Mouse (Mus musculus) thymus, postnatal 14 days (tissue): ENCODE data around the gene Bicc1.

ENCODE experiments used
- DNase-seq: peaks from one replicate; pipeline ENCODE4 v3.0.0; 2021

Bicc1 gene

DNA sequence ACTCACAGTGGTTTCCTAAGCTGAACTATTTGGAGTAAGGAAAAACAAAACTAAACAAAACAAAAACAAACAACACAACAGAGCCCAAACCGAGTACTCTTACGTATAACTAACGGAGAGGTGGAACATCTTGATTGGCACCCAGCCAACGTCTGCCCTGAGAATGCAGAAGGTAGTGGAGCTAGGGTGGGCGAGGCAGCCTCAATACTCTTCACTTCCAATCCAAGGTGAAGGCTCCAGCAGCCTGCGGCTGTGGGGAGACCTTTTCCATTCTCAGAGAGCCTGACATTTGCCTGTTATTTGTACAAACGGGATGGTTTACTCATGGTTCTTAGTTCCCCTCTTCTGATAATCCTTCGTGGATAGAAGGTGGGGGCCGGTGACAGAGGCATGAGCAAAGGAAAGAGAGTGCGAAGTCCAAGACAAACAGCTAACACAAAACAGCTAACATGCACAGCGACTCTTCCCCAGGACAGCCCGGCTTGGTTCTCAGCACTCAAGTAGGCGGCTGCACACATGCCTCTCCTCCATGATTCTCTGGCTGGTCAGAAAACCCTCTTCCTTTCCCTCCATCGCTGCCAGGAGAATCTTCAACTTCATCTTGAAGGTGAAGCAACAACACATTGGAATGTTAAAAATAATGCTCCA is 39.3 kb downstream of the Bicc1 start:
- no peak for DNase-seq

DNA sequence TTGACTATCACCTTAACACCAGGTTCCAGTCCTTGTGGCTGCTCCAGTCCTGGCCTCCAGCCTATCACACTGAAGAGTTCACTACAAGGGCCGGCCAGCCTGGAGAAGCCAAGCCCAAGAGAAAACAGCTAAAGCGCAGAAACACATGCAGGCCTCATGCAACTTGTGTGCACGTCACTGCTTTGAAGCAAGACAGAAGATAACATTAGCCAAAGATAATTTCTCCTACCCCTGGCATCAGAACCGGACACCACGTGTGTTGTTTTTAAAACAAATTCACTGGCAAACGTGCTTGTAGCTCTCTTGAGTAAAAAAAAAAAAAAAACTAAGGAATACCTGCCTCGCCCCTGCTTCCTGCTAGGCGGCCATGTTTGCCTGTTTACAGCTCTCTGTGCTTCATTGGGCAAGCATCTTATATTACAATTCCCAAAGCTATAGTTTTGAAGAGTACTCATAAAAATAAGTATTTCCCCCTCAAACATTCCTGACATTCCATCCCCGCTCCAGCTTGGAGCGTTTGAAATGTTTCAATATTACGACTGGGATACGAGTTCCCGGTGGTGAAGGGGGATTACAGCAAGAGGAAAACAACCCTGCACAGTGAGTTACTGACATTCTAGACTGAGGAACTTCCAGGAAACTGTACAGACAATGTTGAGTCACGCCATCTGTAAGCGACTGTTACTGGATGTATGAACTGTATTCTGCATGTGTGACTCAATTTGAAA is 40.2 kb downstream of the Bicc1 start:
- no peak for DNase-seq

GRCm38 (mm10) chr10:71117766-71118165 is 41.7 kb downstream of the Bicc1 start:
- DNase-seq: no peak

DNA sequence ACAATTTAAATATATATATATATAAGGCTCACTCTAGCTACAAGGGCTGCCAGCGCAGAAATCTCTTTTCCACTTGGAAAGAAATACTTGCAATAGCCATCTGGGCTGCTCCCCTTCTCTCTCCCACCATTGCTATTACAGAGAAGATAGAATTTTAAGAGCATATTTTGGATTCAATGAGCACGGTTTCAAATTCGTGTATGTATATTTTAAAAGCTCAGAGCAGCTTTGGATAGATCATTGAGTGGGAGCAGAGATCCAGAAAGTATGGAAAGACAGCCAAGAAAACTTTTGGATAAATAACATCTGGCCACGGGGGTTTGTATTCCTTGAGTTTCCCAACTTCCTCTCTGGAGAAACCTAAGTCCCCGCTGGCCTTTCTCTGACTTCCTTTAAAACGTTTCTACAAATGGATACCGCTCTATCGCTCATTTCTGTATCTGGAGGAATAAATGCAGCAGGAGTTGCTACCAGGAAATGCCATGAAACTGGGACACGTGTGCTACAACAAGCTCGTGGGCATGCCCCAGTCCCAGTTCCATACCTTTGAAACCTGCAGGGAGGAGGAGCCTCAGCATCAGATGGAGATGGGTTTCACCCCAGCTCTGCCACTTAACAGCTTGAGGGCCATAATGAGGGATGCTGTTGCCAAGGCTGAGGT is 45.1 kb downstream of the Bicc1 start:
- no peak for DNase-seq

DNA sequence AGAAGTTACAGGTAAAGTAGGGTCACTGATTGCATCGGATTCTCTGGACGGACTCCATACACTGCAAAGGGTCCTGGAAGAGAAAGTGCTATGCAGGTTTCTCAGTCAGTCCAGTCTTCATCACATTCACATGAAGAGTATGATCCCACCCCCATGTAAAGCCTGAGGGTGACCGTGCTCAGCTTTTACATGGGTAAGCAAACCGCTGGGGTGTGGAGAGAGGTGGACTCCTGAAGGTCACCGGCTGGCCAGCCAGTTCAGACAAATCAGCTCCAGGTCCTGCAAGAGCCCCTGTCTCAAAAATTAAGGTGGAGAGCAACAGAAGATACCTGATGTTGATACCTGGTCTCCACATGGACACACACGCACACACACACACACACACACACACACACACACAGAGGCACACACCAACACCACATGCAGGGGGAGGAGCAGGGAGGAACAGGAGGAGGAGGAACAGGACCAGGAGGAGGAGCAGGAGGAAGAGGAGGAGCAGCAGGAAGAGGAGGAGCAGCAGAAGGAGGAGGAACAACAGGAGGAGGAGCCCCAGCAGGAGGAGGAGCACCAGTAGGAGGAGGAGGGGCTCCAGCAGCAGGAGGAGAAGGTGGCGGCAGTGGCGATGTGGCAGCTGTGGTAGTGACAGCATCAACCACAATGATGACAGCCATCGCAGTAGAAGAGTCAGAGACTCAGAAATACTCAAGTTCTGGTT is 52.9 kb downstream of the Bicc1 start:
- no peak for DNase-seq

DNA sequence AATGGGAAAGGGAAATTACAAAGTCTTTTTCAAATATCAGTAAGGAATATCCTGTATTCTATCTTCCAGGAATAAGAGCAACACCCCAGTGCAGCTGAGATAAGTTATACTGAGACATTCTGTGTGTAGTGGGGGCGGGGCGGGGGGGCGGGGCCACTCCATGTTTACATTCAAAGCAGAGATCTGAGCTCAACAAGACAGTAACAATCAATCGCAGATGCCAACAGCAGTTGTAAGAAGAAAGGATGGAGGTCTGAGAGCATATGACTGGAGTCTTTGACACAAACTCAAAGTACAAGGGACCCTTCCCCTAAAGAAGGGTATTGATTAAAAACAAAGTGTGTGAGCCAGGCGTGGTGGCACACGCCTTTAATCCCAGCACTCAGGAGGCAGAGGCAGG is 54.7 kb downstream of the Bicc1 start:
- DNase-seq: no peak

DNA sequence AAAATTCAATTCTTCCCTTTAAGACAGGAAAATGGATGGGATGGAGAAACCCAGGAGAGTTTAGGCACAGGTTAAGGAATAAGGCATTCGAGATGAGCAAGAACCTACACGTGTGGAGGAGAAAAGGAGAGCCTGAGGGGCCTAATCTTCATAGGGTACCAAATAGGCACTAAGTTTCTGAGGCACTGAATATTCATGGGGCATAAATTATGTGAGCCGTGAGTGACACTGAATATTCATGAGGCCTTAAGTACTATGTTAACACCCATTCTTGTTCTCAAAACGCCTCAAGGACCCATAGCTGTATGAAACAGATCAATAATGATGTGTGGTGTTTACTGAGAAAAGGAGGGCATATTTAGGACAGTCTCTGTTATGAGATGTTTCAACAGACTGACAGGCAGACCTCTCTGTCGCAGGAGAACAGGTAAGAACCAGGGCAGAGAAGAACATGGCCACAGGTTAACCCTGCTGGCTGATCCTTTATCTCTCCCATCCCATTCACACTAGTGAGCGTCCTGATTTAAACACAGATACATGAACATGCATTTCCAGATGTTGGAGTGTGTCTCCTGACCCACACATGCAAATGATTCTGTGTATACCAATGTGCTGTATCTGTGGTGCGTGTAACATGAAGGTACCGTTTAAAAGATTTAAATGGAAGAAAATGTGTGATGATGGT is 58.5 kb downstream of the Bicc1 start:
- no peak for DNase-seq

DNA sequence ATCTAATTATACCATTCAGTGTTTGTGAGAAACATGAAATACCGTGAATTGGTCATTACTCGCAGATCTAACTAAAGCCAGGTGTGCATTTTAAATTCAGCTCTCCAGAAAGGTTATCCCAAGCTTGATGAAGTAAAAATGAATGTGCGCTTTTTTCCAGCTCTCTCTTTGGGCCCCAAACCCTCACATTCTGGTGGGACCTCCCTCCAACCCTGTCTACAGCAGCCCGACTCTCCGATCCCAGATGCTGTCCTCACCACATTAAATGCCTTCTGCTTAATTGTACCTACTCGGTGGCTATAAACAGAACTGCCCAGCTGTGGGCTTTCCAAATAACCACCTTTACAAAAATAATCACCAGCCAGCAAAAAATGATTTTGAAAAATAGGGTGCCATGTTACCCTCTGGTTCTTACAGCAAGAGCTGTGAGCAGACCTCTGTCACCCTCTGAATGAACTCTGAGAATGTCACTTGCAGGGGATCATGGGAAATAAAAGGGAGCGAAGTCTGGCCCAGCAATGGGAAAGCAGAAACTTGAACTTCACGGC is 64.7 kb downstream of the Bicc1 start:
- DNase-seq: no peak

- no peak for DNase-seq
These were observed 66.2 kb downstream of the Bicc1 start for GRCm38 (mm10) chr10:71093312-71093711.

- DNase-seq: no peak
These were observed 72.2 kb downstream of the Bicc1 start for GRCm38 (mm10) chr10:71087359-71087716.

GRCm38 (mm10) chr10:71086571-71087358 is 72.7 kb downstream of the Bicc1 start:
- DNase-seq: no peak

DNA sequence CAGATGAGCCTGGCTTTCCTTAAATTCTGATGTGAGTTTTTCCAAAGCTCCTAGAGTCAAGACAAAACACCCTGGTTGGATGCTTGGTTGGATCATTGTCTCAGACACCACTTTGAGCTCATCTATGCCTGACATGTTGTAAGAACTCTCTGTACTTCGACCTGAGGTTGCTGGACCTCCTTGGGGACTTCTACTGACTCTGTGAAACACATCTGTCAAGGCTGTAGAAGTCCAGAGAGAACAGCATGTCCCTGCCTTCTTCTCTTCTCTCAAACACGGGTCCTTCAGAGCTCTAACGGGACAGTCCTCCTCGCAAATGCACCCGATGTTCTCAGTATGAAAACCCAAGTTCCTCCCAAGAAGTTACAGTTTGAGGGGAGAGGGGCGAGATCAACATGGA is 76.5 kb downstream of the Bicc1 start:
- DNase-seq: no peak

GRCm38 (mm10) chr10:71078856-71079255 is 80.6 kb downstream of the Bicc1 start:
- DNase-seq: no peak

GRCm38 (mm10) chr10:71065009-71065408 is 94.5 kb downstream of the Bicc1 start:
- no peak for DNase-seq

DNA sequence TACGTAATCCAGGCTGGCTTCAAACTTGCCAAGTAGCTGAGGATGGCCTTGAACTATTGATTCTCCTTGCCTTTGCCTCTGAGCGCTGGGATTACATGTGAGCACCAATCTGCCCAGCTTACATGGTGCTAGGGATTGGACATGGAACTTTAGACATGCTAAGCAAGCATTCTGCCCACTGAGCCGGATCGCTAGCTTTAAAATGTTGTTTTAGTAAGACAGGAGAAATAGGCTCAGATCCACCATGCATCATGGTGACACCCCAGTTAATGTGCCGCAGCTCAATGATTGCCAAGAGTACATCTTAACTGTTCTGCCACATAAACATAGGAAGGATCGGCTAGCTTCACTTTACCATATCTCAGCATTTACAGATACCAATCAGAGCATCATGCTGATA is 94.9 kb downstream of the Bicc1 start:
- DNase-seq: no peak

- DNase-seq: no peak
These were observed 97.3 kb downstream of the Bicc1 start for GRCm38 (mm10) chr10:71062151-71062550.

DNA sequence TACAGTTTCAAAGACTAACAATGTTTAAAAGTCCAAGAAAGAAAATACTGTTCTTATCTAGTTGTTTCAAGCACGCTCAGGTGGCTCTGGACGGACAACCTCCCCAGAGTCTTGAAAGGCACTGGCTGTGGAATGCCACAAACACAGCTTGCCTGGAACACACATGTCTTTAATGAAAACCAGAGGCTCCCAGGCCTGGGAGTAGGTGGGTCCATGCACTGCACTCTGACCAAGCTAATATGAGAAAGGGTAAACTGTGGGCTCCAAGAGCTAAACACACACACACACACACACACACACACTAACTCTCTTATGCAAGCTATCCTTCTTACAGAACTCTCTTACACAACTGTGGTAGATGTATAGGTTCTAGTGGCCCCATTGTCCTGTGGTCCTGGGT is 99.2 kb downstream of the Bicc1 start:
- no peak for DNase-seq

DNA sequence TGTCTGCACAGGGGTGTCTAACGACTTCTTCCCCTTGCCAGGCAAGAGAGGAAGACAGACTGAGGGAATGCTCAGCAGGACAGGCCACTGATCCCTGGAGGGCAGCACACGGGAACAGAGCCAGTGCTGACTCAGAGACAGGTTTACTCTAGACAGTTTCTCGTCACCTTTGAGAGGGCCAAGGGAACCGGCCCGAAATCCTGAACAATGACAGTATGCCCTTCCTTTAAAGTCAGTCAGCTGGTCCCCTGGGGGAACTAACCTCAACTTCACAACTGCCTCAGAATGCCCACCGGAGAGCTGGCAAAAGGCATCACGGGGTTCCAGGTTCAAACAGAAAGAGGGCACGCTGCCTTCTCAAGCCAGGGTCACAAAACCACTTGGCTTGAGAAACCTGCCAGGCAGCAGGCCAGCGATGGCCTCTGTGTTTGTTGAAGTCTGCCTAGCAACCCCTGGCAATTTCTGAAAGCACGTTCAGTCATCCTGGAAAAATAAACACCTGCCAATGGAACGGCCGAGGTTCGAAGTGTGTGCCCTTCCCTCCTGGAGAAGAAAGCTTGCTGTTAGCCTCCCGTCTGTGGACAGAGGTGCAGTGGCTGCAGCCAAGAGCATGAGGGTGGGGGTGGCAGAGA is 100.8 kb downstream of the Bicc1 start:
- no peak for DNase-seq

- no peak for DNase-seq
These were observed 101.4 kb downstream of the Bicc1 start for GRCm38 (mm10) chr10:71058070-71058469.

GRCm38 (mm10) chr10:71052748-71053147 is 106.8 kb downstream of the Bicc1 start:
- DNase-seq: no peak

- no peak for DNase-seq
These were observed 107.3 kb downstream of the Bicc1 start for GRCm38 (mm10) chr10:71052208-71052607.
